Mouse (Mus musculus) layer of hippocampus, postnatal 36 days (tissue): ENCODE measurements around the gene Gsdma. TPM values are rescaled to one million over a fixed set of nuclear protein-coding genes. Genes with fewer than 3 reads are reported as not detected.

ENCODE experiments used
- DNase-seq, 2 experiments: peaks; one replicate each; pipeline ENCODE4 v3.0.0; 2022
- total RNA-seq, 2 experiments: library from RNA; stranded (reverse); gene quantifications; 2 replicates each; pipeline ENCODE4 v1.2.3; 2021

Gsdma gene
- total RNA-seq, 2 experiments from 2014 or later = not detected

GRCm38 (mm10) chr11:98681186-98681585, 17.0 kb downstream of the Gsdma start:
- DNase-seq = no peak

- DNase-seq = peak; percentile 98 to 99
These were observed 17.9 kb downstream of the Gsdma start, which contains the start of gene Psmd3 for GRCm38 (mm10) chr11:98681786-98682745. Gene Psmd3, plus strand, starts transcription at chr11:98682554.

DNA sequence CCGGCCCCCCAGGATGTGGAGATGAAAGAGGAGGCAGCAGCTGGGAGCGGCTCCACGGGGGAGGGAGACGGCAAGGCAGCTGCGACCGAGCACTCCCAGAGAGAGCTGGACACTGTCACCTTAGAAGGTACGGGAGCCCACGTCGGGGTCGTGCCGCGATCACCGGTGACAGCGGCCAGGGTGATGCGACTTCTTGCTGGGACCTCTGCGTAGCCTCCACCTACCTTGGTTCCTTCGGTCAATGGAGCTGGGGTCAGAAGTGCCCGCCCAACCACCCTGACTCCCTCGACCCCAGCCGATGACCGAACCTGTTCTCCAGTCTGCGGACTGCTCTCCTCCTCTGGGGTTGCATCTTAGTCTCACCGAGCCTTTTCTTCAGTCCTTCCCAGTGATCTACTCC, 18.7 kb downstream of the Gsdma start:
- no peak for DNase-seq

- no peak for DNase-seq
These were observed 21.5 kb downstream of the Gsdma start for GRCm38 (mm10) chr11:98685642-98686041.

DNA sequence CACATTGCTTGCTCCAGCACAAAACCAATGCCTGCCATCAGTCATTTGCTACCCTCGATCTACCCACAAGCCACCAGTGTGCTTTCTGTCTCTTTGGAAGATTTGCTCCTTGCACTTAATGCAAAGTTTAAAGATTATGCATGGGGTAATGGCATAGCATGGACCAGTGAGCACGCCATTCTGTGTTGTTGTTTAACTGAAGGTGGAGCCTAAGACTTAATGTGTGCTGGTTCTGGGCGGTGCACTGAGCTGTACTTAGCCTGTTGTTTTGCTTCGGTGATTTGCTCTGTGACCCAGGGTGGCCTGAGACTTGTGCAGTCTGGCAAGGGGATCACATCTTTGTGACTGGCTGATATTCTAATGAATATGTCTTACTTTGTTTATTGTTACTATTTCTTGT, 22.8 kb downstream of the Gsdma start:
- no peak for DNase-seq

GRCm38 (mm10) chr11:98688009-98688408, 23.9 kb downstream of the Gsdma start:
- no peak for DNase-seq

DNA sequence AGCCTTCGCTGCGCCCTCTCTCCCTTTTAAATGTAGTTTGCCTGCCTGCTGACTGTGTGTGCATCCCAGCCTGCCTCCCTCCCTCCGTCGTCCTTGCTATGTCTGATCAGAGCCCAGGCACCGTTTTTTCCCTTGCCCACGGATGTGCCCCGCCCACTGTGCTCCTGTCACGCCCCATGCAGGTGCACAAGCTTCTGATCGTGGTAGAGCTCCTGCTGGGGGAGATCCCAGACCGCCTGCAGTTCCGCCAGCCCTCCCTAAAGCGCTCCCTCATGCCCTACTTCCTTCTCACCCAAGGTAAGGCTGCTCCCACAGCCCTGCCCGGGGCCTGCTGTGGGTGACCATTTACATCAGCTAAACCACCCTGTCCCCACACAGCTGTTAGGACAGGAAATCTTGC, 29.1 kb downstream of the Gsdma start:
- DNase-seq = no peak

GRCm38 (mm10) chr11:98693746-98694145, 29.6 kb downstream of the Gsdma start:
- no peak for DNase-seq

GRCm38 (mm10) chr11:98694301-98694700, 30.1 kb downstream of the Gsdma start:
- DNase-seq = no peak

DNA sequence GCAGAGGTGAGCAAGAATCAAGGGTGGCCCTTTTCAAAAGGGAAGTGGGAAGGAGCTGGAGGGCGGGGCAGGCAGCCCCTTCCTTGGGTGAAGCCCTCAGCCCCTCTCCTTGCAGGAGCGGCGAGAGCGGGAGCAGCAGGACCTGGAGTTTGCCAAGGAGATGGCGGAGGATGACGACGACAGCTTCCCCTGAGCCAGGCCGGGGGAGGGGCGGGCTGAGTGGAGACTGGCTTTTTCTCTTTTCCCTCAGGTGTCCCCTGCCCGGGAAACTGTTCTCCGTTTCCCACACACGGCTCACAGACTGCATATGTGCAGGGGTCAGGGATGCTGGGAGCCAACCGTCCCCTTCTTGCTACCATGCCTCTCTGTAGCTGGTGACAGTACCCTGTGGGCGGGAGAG, 31.3 kb downstream of the Gsdma start:
- DNase-seq = no peak

DNA sequence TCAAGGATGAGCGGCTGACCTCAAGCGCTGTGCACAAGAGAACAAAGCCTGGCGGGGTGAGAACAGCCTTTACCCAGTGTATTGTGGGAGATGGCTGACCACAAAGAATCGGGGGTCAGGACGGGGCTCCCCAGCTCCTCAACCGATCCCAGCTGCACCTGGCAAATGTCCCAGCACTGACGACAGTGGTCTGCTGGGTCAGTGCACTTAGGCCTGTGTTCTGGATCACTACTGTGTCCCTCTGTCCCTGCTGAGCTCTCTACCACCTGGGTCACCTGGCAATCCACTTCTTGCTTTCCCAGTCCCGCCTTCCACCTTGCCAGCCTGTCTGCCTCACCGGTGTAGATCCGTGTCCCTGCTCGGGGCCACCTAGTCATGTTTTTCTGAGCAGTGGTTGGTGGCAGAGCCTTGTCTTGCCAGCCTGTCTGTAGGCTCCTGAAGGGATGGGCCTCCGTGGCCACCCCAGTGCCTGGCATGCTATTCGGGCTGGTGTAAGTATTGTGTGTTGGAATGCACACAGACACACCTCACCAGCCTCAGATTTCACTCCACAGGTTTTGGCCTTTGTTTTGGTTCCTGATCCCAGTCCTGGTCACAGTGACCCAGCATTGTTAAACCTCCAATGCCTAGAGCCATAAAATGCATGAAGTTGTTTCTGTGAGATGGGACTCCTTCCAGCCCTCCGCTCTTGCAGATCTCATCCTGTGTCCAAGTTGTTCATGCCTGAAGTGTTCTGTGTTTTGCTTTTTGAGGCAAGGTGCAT, 32.5 kb downstream of the Gsdma start:
- no peak for DNase-seq

- DNase-seq = no peak
These were observed 33.1 kb downstream of the Gsdma start for GRCm38 (mm10) chr11:98697225-98697624.

DNA sequence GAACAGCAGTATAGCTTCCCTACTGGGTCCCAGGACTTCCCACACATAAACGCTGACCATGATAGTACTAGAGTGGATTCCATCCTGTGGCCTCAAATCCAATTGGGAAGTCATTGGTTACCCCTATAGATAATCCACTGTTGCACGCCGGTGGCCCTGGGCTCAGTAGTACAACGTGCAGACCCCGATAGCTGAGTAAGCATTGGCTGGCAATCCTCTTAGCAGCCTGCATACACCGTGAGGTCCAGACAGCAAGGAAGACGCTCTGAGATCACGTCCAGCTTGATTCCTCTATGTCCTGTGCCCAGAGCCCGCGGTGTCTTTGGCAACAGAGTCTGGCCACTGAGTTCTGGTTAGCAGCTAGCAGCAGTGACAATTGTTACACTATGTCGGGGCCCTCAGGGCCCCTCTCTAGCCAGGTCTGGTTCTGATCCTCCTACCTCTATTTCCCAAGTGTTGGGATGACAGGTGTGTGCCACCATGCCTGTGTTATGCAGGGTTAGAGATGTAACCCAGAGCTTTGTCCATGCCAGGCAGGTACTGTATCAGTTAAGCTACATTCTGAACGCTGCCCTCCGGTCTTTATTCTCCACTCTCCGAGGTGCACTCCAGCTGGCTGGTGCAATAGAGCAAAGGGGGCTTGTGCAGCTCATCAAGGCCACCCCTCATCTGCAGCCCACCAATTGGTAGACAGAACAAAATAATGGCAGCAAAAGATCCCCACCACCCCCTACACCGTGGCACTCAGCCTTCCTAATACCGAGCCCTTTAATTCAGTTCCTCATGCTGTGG, 34.9 kb downstream of the Gsdma start:
- DNase-seq = no peak

- peak; percentile 64 to 74 for DNase-seq
These were observed 35.8 kb downstream of the Gsdma start for GRCm38 (mm10) chr11:98699911-98700310.

DNA sequence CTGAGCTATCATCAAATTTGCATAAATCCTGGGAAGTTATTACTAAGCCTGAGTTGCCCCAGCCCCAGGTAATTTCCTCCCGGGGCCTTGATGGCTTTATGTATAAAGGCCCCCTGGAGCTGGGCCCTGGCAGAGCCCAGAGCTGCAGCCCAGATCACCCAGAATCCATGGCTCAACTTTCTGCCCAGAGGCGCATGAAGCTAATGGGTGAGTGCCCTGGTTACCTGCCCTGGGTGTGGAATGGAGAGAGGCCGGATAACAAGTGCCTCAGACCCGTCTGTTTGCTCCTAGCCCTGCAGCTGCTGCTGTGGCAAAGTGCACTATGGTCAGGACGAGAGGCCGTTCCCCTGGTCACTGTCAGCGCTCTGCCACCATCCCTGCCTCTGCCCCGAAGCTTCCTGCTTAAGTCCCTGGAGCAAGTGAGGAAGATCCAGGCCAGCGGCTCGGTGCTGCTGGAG, 37.1 kb downstream of the Gsdma start, which contains the start of gene Csf3:
Csf3 (plus strand) TSS at position 51 of the 458 bp plus-strand sequence.
- DNase-seq = no peak

GRCm38 (mm10) chr11:98702323-98702722, 38.2 kb downstream of the Gsdma start:
- DNase-seq = no peak

- no peak for DNase-seq
These were observed 40.9 kb downstream of the Gsdma start for GRCm38 (mm10) chr11:98705021-98705420.

DNA sequence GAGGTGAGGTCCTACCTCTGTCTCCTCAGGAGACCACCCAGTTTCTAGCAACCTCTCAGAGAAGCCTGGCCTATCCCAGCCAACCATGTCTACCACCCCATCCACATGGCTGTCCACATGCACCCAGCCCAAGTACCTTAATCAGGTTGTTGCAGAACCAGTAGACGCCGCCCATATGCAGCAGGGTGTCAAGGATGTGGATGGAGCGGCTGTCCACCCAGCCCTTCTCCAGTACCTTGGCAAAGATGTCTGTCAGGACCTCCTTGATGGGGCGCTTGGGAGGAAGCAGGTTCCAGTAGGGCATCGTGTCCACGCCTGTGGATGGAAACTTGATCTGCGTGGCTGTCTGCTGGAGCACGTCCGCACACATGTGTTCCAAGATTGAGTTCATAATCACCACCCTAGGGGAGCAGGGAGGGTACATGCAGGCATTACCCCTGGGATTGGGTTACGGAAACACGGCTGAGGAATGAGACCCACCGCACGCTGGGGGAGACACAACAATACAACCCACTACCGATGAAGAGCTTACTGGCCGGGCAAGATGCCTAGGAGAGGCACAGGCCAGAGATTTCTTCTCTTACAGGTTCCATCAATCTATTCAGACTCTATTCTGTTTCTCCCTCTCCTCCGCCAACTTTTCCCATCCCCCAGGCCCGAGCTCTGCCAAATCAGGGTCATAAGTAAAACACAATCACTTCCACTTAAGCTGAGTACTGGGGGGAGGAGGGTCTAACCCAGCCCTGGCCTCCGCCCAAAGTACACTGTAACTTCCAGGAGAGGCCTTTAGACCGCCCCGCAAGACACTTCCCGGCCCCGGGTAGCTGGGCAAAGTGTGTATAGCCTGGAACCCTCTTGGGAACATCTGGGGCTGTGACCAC, 43.5 kb downstream of the Gsdma start:
- DNase-seq = no peak

DNA sequence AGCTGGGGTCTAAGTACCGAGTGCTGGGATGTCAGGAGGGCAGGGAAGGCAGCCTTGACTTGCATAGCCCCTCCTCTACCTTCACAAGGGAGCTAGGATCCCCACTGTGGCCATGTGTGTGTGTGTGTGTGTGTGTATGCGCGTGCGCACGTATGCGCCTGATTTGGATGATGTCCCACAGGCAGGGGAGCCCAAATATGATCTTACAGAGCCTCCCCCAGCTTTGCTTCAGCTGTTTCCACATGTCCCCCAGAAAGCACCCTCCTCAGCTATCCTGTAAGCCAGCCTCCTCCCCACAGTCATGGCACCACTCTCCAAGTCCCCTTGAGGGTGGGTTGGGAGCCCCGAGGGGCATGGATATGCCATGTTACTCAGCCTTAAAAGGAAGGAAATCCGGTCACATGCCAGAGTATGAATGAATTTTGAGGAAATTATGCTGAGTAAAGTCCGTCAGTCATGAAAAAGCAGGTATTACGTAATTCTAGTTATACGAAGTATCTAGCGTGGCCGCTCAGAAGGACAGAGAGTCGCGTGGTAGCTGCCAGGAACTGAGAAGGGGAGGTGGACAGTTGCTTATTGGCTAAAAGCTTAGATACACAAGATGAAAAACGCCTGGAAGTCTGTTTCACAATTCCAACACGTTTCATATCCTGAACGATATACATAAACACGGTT, 44.3 kb downstream of the Gsdma start:
- DNase-seq = no peak

- DNase-seq = no peak
These were observed 45.0 kb downstream of the Gsdma start for GRCm38 (mm10) chr11:98709001-98709741.
